Mouse (Mus musculus): ENCODE results near the gene Pard3b.

- TF ChIP-seq CTCF (IDR thresholded peaks at IDR 0.05; ENCODE audit: insufficient read depth, low read depth, low read length) (no peak), POLR2A (IDR thresholded peaks at IDR 0.05; ENCODE audit: insufficient read depth, low read depth, low read length) (no peak)
These were observed 613.8 kb downstream of the Pard3b start for GRCm38 (mm10) chr1:62252432-62252831.
